Mouse (Mus musculus) adrenal gland, postnatal 4 days (tissue): ENCODE measurements around the gene Fxr2. TPM values are rescaled to one million over a fixed set of nuclear protein-coding genes. Genes with fewer than 3 reads are reported as not detected.
A peak's percentile ranks its signal among the peaks of the same experiment; 100 is the strongest.

Experiments used
- microRNA-seq: library from miRNA; unstranded; fragments of <30 nt; microRNA quantifications from one replicate; pipeline ENCODE4 v1.2.0, GENCODE M21; 2021
- total RNA-seq, 2 experiments: library from RNA; stranded (reverse); gene quantifications; 2 replicates each; pipeline ENCODE4 v1.2.3; 2021

Gene Fxr2
- total RNA-seq, 2 experiments from 2014 or later: 89.3 to 111 TPM

Small RNA genes within 50 kb of the gene (microRNA-seq; reads per million reads assigned to microRNA genes)
- 3.7 reads per million, percentile 10 among the genes with 10 or more reads in this experiment for gene Mir1934
- not detected for gene Mir467f

Other genes starting within 250 kb of the Fxr2 start
- 100 to 1,000 TPM; 118 to 129 TPM for gene Naa38, start 237.5 kb upstream of the Fxr2 start, total RNA-seq
- gene Cyb5d1, start 237.4 kb upstream of the Fxr2 start, total RNA-seq: 10 to 100 TPM; 42.0 to 44.3 TPM
- gene Tmem88, start 234.8 kb upstream of the Fxr2 start, total RNA-seq: 10 to 100 TPM; 23.4 to 27.2 TPM
- 10 to 100 TPM; 48.7 to 52.5 TPM for gene Kdm6b, start 219.3 kb upstream of the Fxr2 start, total RNA-seq
- 1 to 10 TPM; 1.1 to 1.7 TPM for gene Dnah2, start 83.9 kb upstream of the Fxr2 start, total RNA-seq
- 1 to 10 TPM; 9.4 to 9.6 TPM for gene Efnb3, start 72.8 kb upstream of the Fxr2 start, total RNA-seq
- gene Wrap53, start 52.7 kb upstream of the Fxr2 start, total RNA-seq: 10 to 100 TPM; 13.0 to 13.1 TPM
- 100 to 1,000 TPM in 1 of 2 experiments, 10 to 100 TPM in 1; 92.4 to 101 TPM for gene Trp53, start 52.6 kb upstream of the Fxr2 start, total RNA-seq
- 10 to 100 TPM; 74.6 to 83.4 TPM for gene Atp1b2, start 27.0 kb upstream of the Fxr2 start, total RNA-seq
- gene Shbg, start 15.1 kb upstream of the Fxr2 start, total RNA-seq: under 1 TPM in 1 of 2 experiments, not detected in 1; 0.59 TPM
- 10 to 100 TPM; 18.3 to 20.9 TPM for gene Sat2, start 11.0 kb upstream of the Fxr2 start, total RNA-seq
- under 1 TPM; 0.62 to 0.73 TPM for gene Sox15, start 22.3 kb downstream of the Fxr2 start, total RNA-seq
- 100 to 1,000 TPM; 107 to 119 TPM for gene Mpdu1, start 29.7 kb downstream of the Fxr2 start, total RNA-seq
- gene Cd68, start 33.2 kb downstream of the Fxr2 start, total RNA-seq: 10 to 100 TPM; 11.9 to 12.5 TPM
- gene Eif4a1, start 39.4 kb downstream of the Fxr2 start, total RNA-seq: 100 to 1,000 TPM; 640 to 673 TPM
- 10 to 100 TPM; 86.6 to 90.7 TPM for gene Senp3, start 49.1 kb downstream of the Fxr2 start, total RNA-seq
- 1 to 10 TPM; 4.2 to 5.2 TPM for gene Tnfsf13, start 52.8 kb downstream of the Fxr2 start, total RNA-seq
- gene Tnfsf12, start 62.9 kb downstream of the Fxr2 start, total RNA-seq: 10 to 100 TPM; 23.0 to 23.1 TPM
- gene Tnfsfm13, start 63.1 kb downstream of the Fxr2 start, total RNA-seq: 1 to 10 TPM; 3.1 to 4.6 TPM
- gene Polr2a, start 125.6 kb downstream of the Fxr2 start, total RNA-seq: 100 to 1,000 TPM in 1 of 2 experiments, 10 to 100 TPM in 1; 92.4 to 108 TPM
- not detected for gene Slc35g3, start 129.0 kb downstream of the Fxr2 start, total RNA-seq
- 10 to 100 TPM; 48.5 to 58.3 TPM for gene Zbtb4, start 132.9 kb downstream of the Fxr2 start, total RNA-seq
- 1 to 10 TPM; 3.6 to 4.0 TPM for gene Chrnb1, start 163.0 kb downstream of the Fxr2 start, total RNA-seq
- 1 to 10 TPM; 3.4 to 4.8 TPM for gene Fgf11, start 168.9 kb downstream of the Fxr2 start, total RNA-seq
- 1 to 10 TPM in 1 of 2 experiments, under 1 TPM in 1; 0.76 to 1.4 TPM for gene Tmem102, start 172.6 kb downstream of the Fxr2 start, total RNA-seq
- gene Gm39566, start 182.3 kb downstream of the Fxr2 start, total RNA-seq: not detected
- gene Spem2, start 185.5 kb downstream of the Fxr2 start, total RNA-seq: not detected
- not detected for gene Spem1, start 189.2 kb downstream of the Fxr2 start, total RNA-seq
- gene Nlgn2, start 204.8 kb downstream of the Fxr2 start, total RNA-seq: 10 to 100 TPM; 33.6 to 35.2 TPM
- 100 to 1,000 TPM; 141 to 143 TPM for gene Tmem256, start 205.5 kb downstream of the Fxr2 start, total RNA-seq
- 10 to 100 TPM; 76.6 to 77.9 TPM for gene Plscr3, start 213.4 kb downstream of the Fxr2 start, total RNA-seq
- 1 to 10 TPM in 1 of 2 experiments, under 1 TPM in 1; 0.17 to 1.7 TPM for gene Tnk1, start 225.7 kb downstream of the Fxr2 start, total RNA-seq
- gene Tmem95, start 245.0 kb downstream of the Fxr2 start, total RNA-seq: not detected
- 1 to 10 TPM; 3.4 to 4.1 TPM for gene Kctd11, start 248.4 kb downstream of the Fxr2 start, total RNA-seq